Mouse (Mus musculus): Measurements from ENCODE around the gene Ramp1.

The Ramp1 gene

GRCm38 (mm10) chr1:91235395-91235794 is 55.8 kb downstream of the Ramp1 start:
- in situ Hi-C loops (cut with MboI; ENCODE audit: unreplicated experiment in 2 of 2) = loop anchor here in 1 of 2 experiments (5.0 kb wide), 1 partner anchor 53 kb away; no protein-coding TSS in a partner anchor

DNA sequence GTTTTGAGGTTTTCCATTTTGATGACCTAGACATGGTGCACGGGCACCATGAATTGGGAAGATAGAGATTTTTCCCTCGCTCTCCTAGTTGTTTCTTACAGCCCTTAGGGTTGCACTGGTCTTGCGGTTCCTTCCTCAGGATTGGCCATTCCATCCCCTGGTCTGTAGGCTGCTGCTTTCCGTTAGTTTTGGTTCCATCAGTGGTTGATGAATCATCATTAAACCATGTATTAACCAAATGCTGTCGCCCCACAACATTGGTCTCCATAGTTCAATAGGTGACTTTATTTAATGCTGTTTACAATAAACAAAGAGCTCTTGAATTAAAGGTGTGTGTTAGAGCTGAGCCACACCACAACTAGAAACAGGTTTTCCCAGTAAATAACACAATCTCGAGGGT is 58.1 kb downstream of the Ramp1 start:
- in situ Hi-C loops (cut with MboI; ENCODE audit: unreplicated experiment in 2 of 2) = loop anchor here in 1 of 2 experiments (5.0 kb wide), 1 partner anchor 55 kb away; no protein-coding TSS in a partner anchor

GRCm38 (mm10) chr1:91239112-91239511 is 59.5 kb downstream of the Ramp1 start:
- in situ Hi-C loops (cut with MboI; ENCODE audit: unreplicated experiment in 2 of 2) = loop anchor here in 1 of 2 experiments (5.0 kb wide), 1 partner anchor 57 kb away; no protein-coding TSS in a partner anchor

GRCm38 (mm10) chr1:91239800-91240199 is 60.2 kb downstream of the Ramp1 start:
- in situ Hi-C loops (cut with MboI; ENCODE audit: unreplicated experiment in 2 of 2) = loop anchor here (5.0 to 10.0 kb wide), 2 partner anchors 57 to 175 kb away; partner anchors contain the start of gene Hes6 (in 1 of the 2)

- in situ Hi-C loops (cut with MboI; ENCODE audit: unreplicated experiment in 2 of 2) = loop anchor here in 1 of 2 experiments (5.0 to 10.0 kb wide), 2 partner anchors 58 to 174 kb away; partner anchors contain the start of gene Hes6
Observed at GRCm38 (mm10) chr1:91240685-91241084, 61.1 kb downstream of the Ramp1 start.

GRCm38 (mm10) chr1:91241249-91241648 is 61.6 kb downstream of the Ramp1 start:
- in situ Hi-C loops (cut with MboI; ENCODE audit: unreplicated experiment in 2 of 2) = loop anchor here in 1 of 2 experiments (5.0 to 10.0 kb wide), 2 partner anchors 59 to 174 kb away; partner anchors contain the start of gene Hes6

DNA sequence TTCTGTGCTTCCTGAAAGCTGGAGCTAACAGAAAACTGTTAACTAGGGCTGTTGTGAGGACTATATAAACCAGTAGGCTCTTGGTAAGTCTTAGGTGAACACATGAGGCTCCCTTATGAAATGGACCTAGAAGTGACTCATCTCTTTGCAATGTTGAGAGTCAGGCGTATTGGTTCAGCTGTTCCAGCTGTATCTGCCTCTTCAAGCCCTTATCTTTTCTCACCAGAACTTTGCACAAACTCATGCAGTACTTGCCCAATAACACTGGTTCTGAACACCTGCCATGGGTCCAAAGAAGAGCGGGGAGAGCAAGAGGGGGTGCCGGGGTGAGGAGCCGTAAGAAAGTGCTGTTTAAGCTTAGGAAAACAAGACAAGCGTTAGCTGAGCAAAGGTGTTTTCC is 68.6 kb downstream of the Ramp1 start:
- in situ Hi-C loops (cut with MboI; ENCODE audit: unreplicated experiment in 2 of 2) = loop anchor here in 1 of 2 experiments (10.0 kb wide), 1 partner anchor 167 kb away; the partner anchor contains the start of gene Hes6

DNA sequence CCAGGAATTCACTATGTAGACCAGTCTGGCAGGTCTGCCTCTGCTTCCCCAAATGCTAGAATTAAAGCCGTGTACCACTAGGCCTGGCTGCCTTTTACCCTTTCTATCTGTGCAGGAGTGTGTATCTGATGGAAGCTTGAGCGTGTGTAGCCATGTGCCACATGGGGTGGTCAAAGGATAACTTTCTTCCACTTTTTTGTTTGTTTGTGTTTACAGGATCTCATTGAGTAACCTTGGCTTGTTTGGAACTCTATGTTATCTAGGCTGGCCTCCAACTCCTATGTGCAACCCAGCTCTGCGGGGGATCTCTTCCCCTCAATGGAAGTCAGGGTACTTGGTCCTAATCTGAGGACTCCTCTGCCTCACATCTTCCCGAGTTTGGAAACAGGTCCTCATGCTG is 69.3 kb downstream of the Ramp1 start:
- in situ Hi-C loops (cut with MboI; ENCODE audit: unreplicated experiment in 2 of 2) = loop anchor here in 1 of 2 experiments (10.0 kb wide), 1 partner anchor 166 kb away; the partner anchor contains the start of gene Hes6

GRCm38 (mm10) chr1:91249564-91250414 is 70.2 kb downstream of the Ramp1 start, which contains the start of gene Ube2f:
TSS of gene Ube2f (plus strand) at chr1:91250304.
- in situ Hi-C loops (cut with MboI; ENCODE audit: unreplicated experiment in 2 of 2) = loop anchor here in 1 of 2 experiments (5.0 to 10.0 kb wide), 2 partner anchors 48 to 165 kb away; partner anchors contain the start of genes Hes6 and Scly

DNA sequence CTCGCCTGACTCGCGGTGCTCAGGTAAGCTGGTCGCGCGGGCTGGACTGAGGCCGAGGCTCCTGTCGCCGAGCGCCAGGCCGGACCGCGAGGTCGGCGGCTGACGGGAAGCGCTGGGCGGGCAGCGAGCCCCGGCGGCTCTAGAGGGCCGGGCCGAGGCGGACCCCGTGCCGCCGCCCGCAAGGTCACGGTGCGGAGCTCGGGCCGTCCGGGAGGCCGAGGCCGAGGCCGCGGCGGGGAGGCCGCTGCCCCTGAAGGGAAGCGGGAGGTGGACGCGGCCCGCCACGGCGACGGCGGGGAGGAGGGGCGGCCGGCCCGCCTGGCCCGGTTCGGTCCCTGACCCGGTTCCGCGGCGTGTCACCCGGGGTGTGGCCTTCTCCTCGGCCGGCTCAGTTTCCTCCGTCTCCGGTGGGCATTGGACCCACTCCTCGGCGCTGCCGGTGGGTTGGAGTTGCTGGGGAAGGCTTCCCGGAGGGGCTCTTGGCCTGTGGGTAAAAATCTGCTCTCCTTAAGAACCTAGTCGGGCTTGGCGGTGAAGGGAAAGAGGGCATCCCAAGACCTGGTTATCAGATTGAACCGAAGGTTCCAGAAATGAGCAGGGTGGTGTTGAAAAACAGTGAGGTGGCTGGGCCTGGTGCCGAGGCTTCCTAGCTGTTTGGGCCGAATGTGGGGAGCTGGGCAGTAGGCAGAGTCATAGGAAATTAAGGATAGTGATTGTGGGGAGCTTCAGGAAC is 71.0 kb downstream of the Ramp1 start:
- in situ Hi-C loops (cut with MboI; ENCODE audit: unreplicated experiment in 2 of 2) = loop anchor here in 1 of 2 experiments (5.0 kb wide), 1 partner anchor 47 kb away; the partner anchor contains the start of gene Scly

DNA sequence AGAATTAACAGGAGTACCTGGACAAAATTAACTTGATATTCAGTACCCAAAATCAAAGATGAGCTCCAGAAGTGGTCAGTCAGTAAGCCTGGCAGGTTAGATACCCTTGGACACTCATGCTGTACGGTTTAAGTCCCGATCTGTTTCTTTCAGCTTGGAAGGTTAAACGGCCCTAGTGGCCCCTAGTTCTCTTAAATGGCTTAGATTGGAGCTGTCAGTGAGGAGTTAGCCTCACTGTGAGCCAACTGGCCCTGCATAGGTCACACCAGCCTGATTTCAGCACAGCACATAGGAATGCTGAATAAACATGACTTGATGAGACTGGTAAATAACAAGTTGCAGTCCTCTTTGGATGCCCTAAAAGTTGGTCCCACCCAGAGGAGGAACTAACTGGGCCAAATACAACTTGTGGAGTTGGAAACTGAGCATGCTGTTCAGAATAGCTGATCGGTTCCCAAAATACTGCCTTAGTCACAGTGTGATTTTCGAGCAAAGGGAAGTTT is 71.6 kb downstream of the Ramp1 start:
- in situ Hi-C loops (cut with MboI; ENCODE audit: unreplicated experiment in 2 of 2) = loop anchor here in 1 of 2 experiments (5.0 kb wide), 1 partner anchor 46 kb away; the partner anchor contains the start of gene Scly

- in situ Hi-C loops (cut with MboI; ENCODE audit: unreplicated experiment in 2 of 2) = loop anchor here in 1 of 2 experiments (5.0 kb wide), 1 partner anchor 45 kb away; the partner anchor contains the start of gene Scly
Observed at GRCm38 (mm10) chr1:91251927-91252326, 72.3 kb downstream of the Ramp1 start.

DNA sequence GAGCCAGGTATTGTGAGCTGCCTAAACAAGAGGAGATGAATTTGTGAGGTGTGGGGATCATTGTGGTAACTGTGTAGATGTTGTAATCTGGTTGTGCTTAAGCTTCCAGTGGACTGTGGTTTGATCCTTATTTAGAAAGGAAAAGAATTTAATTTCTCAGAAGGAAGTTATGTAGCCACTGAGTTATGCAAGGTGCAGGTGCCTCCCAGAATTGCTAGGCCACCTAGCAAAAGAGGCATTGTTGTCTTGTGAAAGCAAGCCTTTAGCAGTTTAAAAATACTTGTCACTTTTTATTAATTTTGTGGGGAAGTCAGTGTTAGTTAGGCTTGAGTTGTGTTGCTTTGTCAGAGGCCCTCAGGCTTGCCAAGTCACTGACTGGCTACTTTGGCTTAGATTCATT is 78.3 kb downstream of the Ramp1 start:
- in situ Hi-C loops (cut with MboI; ENCODE audit: unreplicated experiment in 2 of 2) = no loop called here

- in situ Hi-C loops (cut with MboI; ENCODE audit: unreplicated experiment in 2 of 2) = no loop called here
Observed at GRCm38 (mm10) chr1:91259794-91260193, 80.2 kb downstream of the Ramp1 start.

- in situ Hi-C loops (cut with MboI; ENCODE audit: unreplicated experiment in 2 of 2) = no loop called here
Observed at GRCm38 (mm10) chr1:91262508-91262907, 82.9 kb downstream of the Ramp1 start.

DNA sequence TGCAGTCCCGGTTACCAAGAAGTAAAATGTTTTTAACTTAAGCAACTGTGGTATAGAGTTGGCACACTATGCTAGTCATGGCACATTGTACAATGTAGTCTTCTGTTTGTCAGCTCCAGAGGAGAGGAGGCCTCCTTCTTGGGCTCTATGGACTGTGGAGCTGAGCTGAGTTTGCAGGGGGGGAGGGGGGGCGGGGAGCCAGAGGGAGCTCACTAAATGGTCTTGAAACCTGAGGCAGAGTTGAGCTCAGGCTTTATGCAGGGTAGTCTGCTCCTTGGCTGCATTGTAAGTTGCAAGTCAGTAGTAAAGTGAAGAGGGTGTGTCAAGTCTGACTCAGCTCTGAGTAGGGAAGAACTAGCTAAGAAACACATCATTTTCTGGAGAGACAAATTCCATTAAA is 92.6 kb downstream of the Ramp1 start:
- in situ Hi-C loops (cut with MboI; ENCODE audit: unreplicated experiment in 2 of 2) = no loop called here
